ENCODE assay signal across 1 mouse cellular context in the genomic region with DNA sequence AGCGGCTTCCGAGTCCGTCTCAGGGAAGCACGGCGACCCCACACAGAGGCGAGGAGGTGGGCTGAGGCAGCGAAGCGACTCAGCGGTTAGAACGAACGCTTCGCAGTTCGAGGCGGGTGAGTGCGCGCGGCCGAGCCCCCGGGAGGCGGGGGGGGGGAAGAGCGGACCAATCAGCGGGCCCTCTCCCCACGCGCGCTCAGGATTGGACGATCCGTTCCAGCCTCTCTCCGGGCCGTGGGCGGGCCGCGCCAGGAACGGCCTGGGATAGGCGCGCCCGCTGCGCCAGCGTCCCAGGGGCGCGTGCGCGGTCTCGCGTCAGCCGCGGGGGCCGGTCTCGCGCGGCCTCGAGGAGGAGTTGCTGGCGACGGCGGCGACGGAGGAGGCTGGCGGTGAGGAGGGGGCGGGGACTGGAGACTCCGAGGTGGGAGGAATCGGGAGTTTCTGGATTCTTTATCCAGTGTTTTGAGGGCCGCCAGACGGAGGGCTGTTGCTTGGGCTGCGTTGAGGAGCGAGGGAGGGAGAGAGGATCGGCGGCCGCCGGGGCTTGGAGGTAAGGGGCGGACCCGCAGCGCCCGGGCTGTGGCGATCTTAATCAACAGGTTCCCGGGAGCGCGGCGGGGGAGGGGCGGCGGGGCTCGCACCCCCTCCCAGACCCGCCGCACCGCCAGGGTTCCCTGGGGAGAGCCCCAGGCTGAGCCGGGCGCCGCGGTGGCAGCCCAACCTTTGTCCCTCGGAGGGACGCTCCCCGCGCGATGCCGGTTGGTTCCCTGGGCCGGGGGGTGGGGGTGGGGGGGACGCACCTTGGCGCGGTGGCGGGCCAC.
TF ChIP-seq lines count a peak whose summit lies in the region.

A gene (plus strand): TSS at position 351 of the 821 bp plus-strand sequence.

TF ChIP-seq in CH12.LX, 34 proteins besides CTCF, POLR2A, EP300 and RAD21 (continued from another document):
- TF ChIP-seq MXI1 (IDR thresholded peaks at IDR 0.05; ENCODE audit: low read depth, low read length), result peak; percentile 3; the same call in 1 of the 2 replicates
- TF ChIP-seq MEF2A (IDR thresholded peaks at IDR 0.05; ENCODE audit: borderline replicate concordance, low read depth, low read length), result no peak
- TF ChIP-seq POLR2AphosphoS2 (IDR thresholded peaks at IDR 0.05; ENCODE audit: low read depth, low read length), result no peak
- TF ChIP-seq PAX5 (IDR thresholded peaks at IDR 0.05; ENCODE audit: low read length), result no peak
- peak; percentile 89 for TF ChIP-seq NRF1 (IDR thresholded peaks at IDR 0.05; ENCODE audit: low read depth, low read length)
- TF ChIP-seq JUN (IDR thresholded peaks at IDR 0.05; ENCODE audit: insufficient read depth, low read depth, low read length), result no peak
- TF ChIP-seq SIN3A (IDR thresholded peaks at IDR 0.05; ENCODE audit: low read length), result no peak; the same call in none of the 2 replicates
- no peak for TF ChIP-seq MYC (IDR thresholded peaks at IDR 0.05; ENCODE audit: low read depth, low read length)
- TF ChIP-seq ELF1 (IDR thresholded peaks at IDR 0.05; ENCODE audit: low read depth, low read length), result 0 out of 2 replicates have a peak, but pooled peaks have one; percentile 37
- no peak for TF ChIP-seq ZKSCAN1 (IDR thresholded peaks at IDR 0.05; ENCODE audit: borderline replicate concordance, low read depth, low read length)
- TF ChIP-seq USF1 (IDR thresholded peaks at IDR 0.05; ENCODE audit: low read depth, low read length), result no peak
- no peak for TF ChIP-seq SMC3 (IDR thresholded peaks at IDR 0.05; ENCODE audit: low read depth, low read length)
- no peak for TF ChIP-seq GABPA (IDR thresholded peaks at IDR 0.05; ENCODE audit: insufficient replicate concordance, low read depth, low read length)
- TF ChIP-seq TBP (conservative IDR thresholded peaks at IDR 0.05; ENCODE audit: low read depth, low read length), result no peak
- TF ChIP-seq TCF12 (IDR thresholded peaks at IDR 0.05; ENCODE audit: low read depth, low read length), result peak; percentile 4; the same call in 1 of the 2 replicates
- TF ChIP-seq ETS1 (conservative IDR thresholded peaks at IDR 0.05; ENCODE audit: low read depth, low read length), result no peak
- no peak for TF ChIP-seq JUND (conservative IDR thresholded peaks at IDR 0.05; ENCODE audit: low read depth, low read length)
- TF ChIP-seq UBTF (IDR thresholded peaks at IDR 0.05; ENCODE audit: low read depth, low read length), result no peak
- TF ChIP-seq IRF4 (IDR thresholded peaks at IDR 0.05; ENCODE audit: low read depth, low read length), result peak; percentile 14; the same call in 1 of the 2 replicates
- TF ChIP-seq BHLHE40 (IDR thresholded peaks at IDR 0.05; ENCODE audit: low read depth, low read length), result no peak
TF ChIP-seq in CH12.LX: peak in this region for 10.
